Mouse (Mus musculus) MEL (cell line): Measurements from ENCODE around the gene Ddi2. TPM values are rescaled to one million over a fixed set of nuclear protein-coding genes. Genes with fewer than 3 reads are reported as not detected.

Source experiments
- DNase-seq: peaks from one replicate; pipeline ENCODE4 v3.0.0; 2011; ENCODE audit warnings: low read depth, low spot score
- H3K27ac ChIP-seq: 2 replicates; pipeline ENCODE4 v1.5.1; 2012; ENCODE audit warnings: low read depth, mild to moderate bottlenecking, control low read depth, low read length, moderate library complexity; ENCODE audit not compliant: control insufficient read depth
- H3K27me3 ChIP-seq, 2 experiments: fragments of 150-350 bp in 1 of 2; sonication (generic) in 1 of 2; 2 replicates each; pipeline ENCODE4 v1.6.1; 2012; ENCODE audit warnings: low read length in 2 of 2, mild to moderate bottlenecking in 2 of 2, improper control_type of control experiment in 1 of 2, moderate library complexity in 1 of 2; ENCODE audit not compliant: insufficient read depth in 2 of 2, control insufficient read depth in 1 of 2
- H3K36me3 ChIP-seq, 2 experiments: 2 replicates each; pipeline ENCODE4 v1.6.1; 2012 to 2014; ENCODE audit warnings: low read length in 2 of 2, improper control_type of control experiment in 1 of 2, inconsistent platforms in 1 of 2, mild to moderate bottlenecking in 1 of 2; ENCODE audit not compliant: insufficient read depth in 2 of 2, control insufficient read depth in 1 of 2
- H3K4me1 ChIP-seq, 2 experiments: fragments of 150-350 bp in 1 of 2; sonication (generic) in 1 of 2; 2 replicates each; pipeline ENCODE4 v1.6.1; 2012; ENCODE audit warnings: low read length in 2 of 2, improper control_type of control experiment in 1 of 2, mild to moderate bottlenecking in 1 of 2; ENCODE audit not compliant: insufficient read depth in 2 of 2, control insufficient read depth in 1 of 2
- H3K4me3 ChIP-seq, 2 experiments: fragments of 150-350 bp in 1 of 2; sonication (generic) in 1 of 2; 2 replicates each; pipeline ENCODE4 v1.5.1; 2012; ENCODE audit warnings: low read depth in 2 of 2, low read length in 2 of 2, mild to moderate bottlenecking in 2 of 2, moderate library complexity in 2 of 2, control low read depth in 1 of 2, improper control_type of control experiment in 1 of 2; ENCODE audit not compliant: control insufficient read depth in 1 of 2, insufficient read depth in 1 of 2
- H3K79me2 ChIP-seq: 2 replicates; pipeline ENCODE4 v1.6.1; 2012; ENCODE audit warnings: mild to moderate bottlenecking, low read length, moderate library complexity; ENCODE audit not compliant: control insufficient read depth, poor library complexity, insufficient read depth
- H3K9ac ChIP-seq: 2 replicates; pipeline ENCODE4 v1.6.1; 2012; ENCODE audit warnings: low read depth, mild to moderate bottlenecking, control low read depth, low read length, moderate library complexity; ENCODE audit not compliant: control insufficient read depth, poor library complexity, severe bottlenecking
- H3K9me3 ChIP-seq: fragments of 150-350 bp; sonication (generic); replicated peaks from 2 replicates; pipeline ENCODE4 v1.6.1; 2012; ENCODE audit warnings: mild to moderate bottlenecking, low read length, improper control_type of control experiment, moderate library complexity; ENCODE audit not compliant: insufficient read depth
- CHD1 ChIP-seq: IDR thresholded peaks from 2 replicates; pipeline ENCODE4 v1.6.1; 2012; ENCODE audit warnings: low read depth, mild to moderate bottlenecking, inconsistent platforms, low read length, improper control_type of control experiment
- CTCF ChIP-seq, 3 experiments: IDR thresholded peaks in 2 of 3; conservative IDR thresholded peaks in 1 of 3; 2 replicates each; pipeline ENCODE4 v1.5.1; 2011 to 2012; ENCODE audit warnings: low read length in 3 of 3, low read depth in 2 of 3, mild to moderate bottlenecking in 2 of 3, improper control_type of control experiment in 1 of 3, inconsistent platforms in 1 of 3, mixed read lengths in 1 of 3, moderate library complexity in 1 of 3; ENCODE audit not compliant: control insufficient read depth in 1 of 3, insufficient read depth in 1 of 3, poor library complexity in 1 of 3, severe bottlenecking in 1 of 3
- ELF1 ChIP-seq: IDR thresholded peaks from 2 replicates; pipeline ENCODE4 v1.6.1; 2014; ENCODE audit warnings: low read depth, mild to moderate bottlenecking, inconsistent platforms, low read length, improper control_type of control experiment, moderate library complexity
- GABPA ChIP-seq: IDR thresholded peaks from 2 replicates; pipeline ENCODE4 v1.6.1; 2012; ENCODE audit warnings: low read depth, mild to moderate bottlenecking, inconsistent platforms, low read length, improper control_type of control experiment, moderate library complexity
- HCFC1 ChIP-seq: IDR thresholded peaks from 2 replicates; pipeline ENCODE4 v1.6.1; 2012; ENCODE audit warnings: low read depth, mild to moderate bottlenecking, inconsistent platforms, low read length, improper control_type of control experiment, moderate library complexity
- JUND ChIP-seq: IDR thresholded peaks from 2 replicates; pipeline ENCODE4 v1.6.1; 2011; ENCODE audit warnings: low read depth, mild to moderate bottlenecking, improper control_type of control experiment, low read length
- KAT2A ChIP-seq: conservative IDR thresholded peaks from 2 replicates; pipeline ENCODE4 v1.6.1; 2012; ENCODE audit warnings: low read depth, low read length, improper control_type of control experiment, inconsistent platforms
- MAFK ChIP-seq: IDR thresholded peaks from 2 replicates; pipeline ENCODE4 v1.6.1; 2011; ENCODE audit warnings: low read depth, mild to moderate bottlenecking, low read length, improper control_type of control experiment, borderline replicate concordance
- MAX ChIP-seq: IDR thresholded peaks from 2 replicates; pipeline ENCODE4 v1.6.1; 2011; ENCODE audit warnings: low read length, improper control_type of control experiment
- MEF2A ChIP-seq: IDR thresholded peaks from 2 replicates; pipeline ENCODE4 v1.6.1; 2014; ENCODE audit warnings: low read depth, mild to moderate bottlenecking, inconsistent platforms, low read length, improper control_type of control experiment; ENCODE audit not compliant: poor library complexity, insufficient replicate concordance, severe bottlenecking; ENCODE audit errors: extremely low read depth
- MXI1 ChIP-seq: IDR thresholded peaks from 2 replicates; pipeline ENCODE4 v1.6.1; 2011; ENCODE audit warnings: mild to moderate bottlenecking, low read depth, low read length, improper control_type of control experiment
- MYB ChIP-seq: IDR thresholded peaks from 2 replicates; pipeline ENCODE4 v1.6.1; 2011; ENCODE audit warnings: mild to moderate bottlenecking, low read depth, low read length, improper control_type of control experiment
- MYC ChIP-seq: IDR thresholded peaks from 2 replicates; pipeline ENCODE4 v1.6.1; 2011; ENCODE audit warnings: low read depth, mild to moderate bottlenecking, low read length, improper control_type of control experiment, moderate library complexity
- POLR2AphosphoS5 ChIP-seq: IDR thresholded peaks from 2 replicates; pipeline ENCODE4 v1.6.1; 2012; ENCODE audit warnings: low read depth, borderline replicate concordance, mild to moderate bottlenecking, inconsistent platforms, low read length, moderate library complexity, mixed read lengths
- RAD21 ChIP-seq: IDR thresholded peaks from 2 replicates; pipeline ENCODE4 v1.6.1; 2011; ENCODE audit warnings: mild to moderate bottlenecking, low read depth, low read length, improper control_type of control experiment
- SIN3A ChIP-seq: IDR thresholded peaks from 2 replicates; pipeline ENCODE4 v1.6.1; 2012; ENCODE audit warnings: low read length, improper control_type of control experiment, inconsistent platforms
- SMC3 ChIP-seq: IDR thresholded peaks from 2 replicates; pipeline ENCODE4 v1.6.1; 2011; ENCODE audit warnings: low read depth, low read length, improper control_type of control experiment
- TAL1 ChIP-seq: IDR thresholded peaks from 2 replicates; pipeline ENCODE4 v1.6.1; 2012; ENCODE audit warnings: mild to moderate bottlenecking, inconsistent platforms, low read length, moderate library complexity, mixed read lengths
- TBP ChIP-seq: IDR thresholded peaks from 2 replicates; pipeline ENCODE4 v1.8.0; 2011; ENCODE audit warnings: low read depth, low read length, improper control_type of control experiment
- USF1 ChIP-seq: IDR thresholded peaks from 2 replicates; pipeline ENCODE4 v1.6.1; 2014; ENCODE audit warnings: low read depth, mild to moderate bottlenecking, inconsistent platforms, low read length, improper control_type of control experiment, moderate library complexity
- USF2 ChIP-seq, 2 experiments: IDR thresholded peaks; 2 replicates each; pipeline ENCODE4 v1.6.1; 2011 to 2012; ENCODE audit warnings: improper control_type of control experiment in 2 of 2, low read length in 2 of 2, borderline replicate concordance in 1 of 2, inconsistent platforms in 1 of 2, low read depth in 1 of 2, mild to moderate bottlenecking in 1 of 2; ENCODE audit not compliant: insufficient read depth in 1 of 2
- ZKSCAN1 ChIP-seq: IDR thresholded peaks from 2 replicates; pipeline ENCODE4 v1.6.1; 2012; ENCODE audit warnings: low read depth, mild to moderate bottlenecking, inconsistent platforms, low read length, improper control_type of control experiment, moderate library complexity
- ZMIZ1 ChIP-seq: IDR thresholded peaks from 2 replicates; pipeline ENCODE4 v1.6.1; 2012; ENCODE audit warnings: low read depth, mild to moderate bottlenecking, inconsistent platforms, low read length, improper control_type of control experiment, moderate library complexity
- polyA plus RNA-seq, 2 experiments: library from polyadenylated mRNA; stranded (reverse) in 1 of 2; unstranded in 1 of 2; fragments of >175 nt in 1 of 2; fragments of >200 nt in 1 of 2; gene quantifications; 2 replicates each; pipeline versions ENCODE4 v1.2.1 to v1.2.4; 2012; ENCODE audit warnings: low replicate concordance in 2 of 2, low read depth in 1 of 2; ENCODE audit not compliant: insufficient read length in 2 of 2, insufficient read depth in 1 of 2, missing spikeins in 1 of 2
- total RNA-seq: library from RNA; depleted of rRNA; stranded (reverse); fragments of 300-350 nt; gene quantifications from 2 replicates; pipeline ENCODE4 v1.2.3, GENCODE M21; 2012

Ddi2 gene
- total and polyA plus RNA-seq, 3 experiments: 40.7 to 42.8 TPM; not detected in 1

DNA sequence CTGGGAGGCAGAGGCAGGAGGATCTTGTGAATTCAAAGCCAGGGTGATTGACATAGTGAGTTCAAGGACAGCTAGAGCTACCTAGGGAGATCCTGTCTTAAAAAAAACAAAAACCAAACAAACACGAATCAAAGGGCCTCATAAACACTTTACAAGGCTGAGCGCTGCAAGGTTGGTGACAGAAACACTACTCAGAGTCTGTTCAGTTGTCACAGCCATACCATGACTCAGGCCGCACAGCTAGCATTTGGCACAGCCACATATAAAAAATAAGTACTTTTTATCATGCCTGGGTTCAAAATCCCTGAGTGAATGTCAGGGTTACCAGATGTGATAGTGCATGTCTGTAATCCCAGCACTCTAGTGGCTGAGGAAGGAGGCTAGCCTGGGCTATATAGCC is 76.0 kb downstream of the Ddi2 start:
- TF ChIP-seq MAX (no peak), CHD1 (no peak), MEF2A (no peak), ZMIZ1 (no peak), SIN3A (no peak), RAD21 (no peak), TBP (no peak), HCFC1 (no peak), USF1 (no peak), POLR2AphosphoS5 (no peak), MYB (no peak), TAL1 (no peak), JUND (no peak), MYC (no peak)
- H3K36me3 ChIP-seq: no peaks in the 10 kb centered on the region; a peak in 1 of 4 replicates

DNA sequence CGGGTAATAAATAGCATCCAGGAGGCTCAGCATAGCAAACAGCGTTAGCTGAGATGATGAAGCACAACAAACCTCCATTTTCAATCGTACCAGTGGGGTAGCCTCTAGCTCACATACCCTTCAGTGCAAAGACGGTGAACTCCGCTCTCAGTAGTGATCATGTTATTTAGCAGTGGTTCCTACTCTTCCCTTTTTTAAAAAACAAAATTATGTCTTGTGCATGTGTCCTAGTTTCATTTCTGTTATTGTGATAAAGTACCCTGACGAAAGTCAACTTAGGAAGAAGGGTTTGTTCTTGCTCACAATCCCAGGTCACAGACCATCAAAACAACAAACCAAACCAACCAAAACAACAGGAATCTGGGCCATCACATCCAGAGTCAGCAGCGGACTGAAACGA is 77.2 kb downstream of the Ddi2 start:
- H3K9me3 ChIP-seq: no peaks in the 10 kb centered on the region
- no peak overlapping the region for H3K27ac ChIP-seq
- no peak overlapping the region for H3K9ac ChIP-seq
- no peak for DNase-seq
- TF ChIP-seq CTCF (IDR thresholded peaks at IDR 0.05 in 2 of 3, conservative IDR thresholded peaks at IDR 0.05 in 1 of 3; ENCODE audit: control insufficient read depth in 1 of 3, insufficient read depth in 1 of 3, low read depth in 2 of 3, low read length in 3 of 3, poor library complexity in 1 of 3, severe bottlenecking in 1 of 3): no peak
- no peak for TF ChIP-seq TAL1
- TF ChIP-seq ELF1: no peak
- no peak for TF ChIP-seq TBP
- no peak for TF ChIP-seq GABPA
- no peak for TF ChIP-seq MYC
- TF ChIP-seq MAFK: no peak
- TF ChIP-seq HCFC1: no peak
- TF ChIP-seq SMC3: no peak
- no peak for TF ChIP-seq ZKSCAN1
- TF ChIP-seq JUND: no peak
- no peak for TF ChIP-seq MXI1
- no peak for TF ChIP-seq USF2 (IDR thresholded peaks at IDR 0.05; ENCODE audit: borderline replicate concordance in 1 of 2, insufficient read depth in 1 of 2, low read depth in 1 of 2, low read length in 2 of 2)
- TF ChIP-seq KAT2A: no peak
- TF ChIP-seq POLR2AphosphoS5: no peak
- H3K4me1 ChIP-seq: no peaks in the 10 kb centered on the region
- no peaks in the 10 kb centered on the region for H3K79me2 ChIP-seq
- H3K4me3 ChIP-seq: no peak overlapping the region
- H3K27me3 ChIP-seq: no peaks in the 10 kb centered on the region
- no peaks in the 10 kb centered on the region; a peak in 1 of 4 replicates for H3K36me3 ChIP-seq

More for the DNA sequence above, 76.0 kb downstream of the Ddi2 start:
- DNase-seq: no peak
- Histone ChIP-seq H3K27ac (no peak overlapping the region), H3K4me3 (no peak overlapping the region), H3K9ac (no peak overlapping the region), H3K27me3 (no peaks in the 10 kb centered on the region), H3K4me1 (no peaks in the 10 kb centered on the region), H3K79me2 (no peaks in the 10 kb centered on the region), H3K9me3 (no peaks in the 10 kb centered on the region)
